Mouse (Mus musculus) left cerebral cortex, adult 18-20 months (tissue): Measurements from ENCODE around the gene Qser1. TPM values are rescaled to one million over a fixed set of nuclear protein-coding genes. Genes with fewer than 3 reads are reported as not detected.

ENCODE experiments used
- DNase-seq, 2 experiments: peaks; one replicate each; pipeline ENCODE4 v3.0.0; 2021 to 2022; ENCODE audit warnings: low spot score in 2 of 2, mixed read lengths in 1 of 2
- total RNA-seq, 2 experiments: library from RNA; stranded (reverse); gene quantifications; 2 replicates each; pipeline ENCODE4 v1.2.3; 2021

Qser1 gene
- total RNA-seq, 2 experiments from 2014 or later: 9.0 to 9.5 TPM

GRCm38 (mm10) chr2:104740248-104740949 is 76.2 kb downstream of the Qser1 start:
- no peak for DNase-seq

GRCm38 (mm10) chr2:104739691-104740090 is 76.9 kb downstream of the Qser1 start:
- DNase-seq: no peak

- no peak for DNase-seq
Observed at GRCm38 (mm10) chr2:104736241-104736640, 80.3 kb downstream of the Qser1 start.

- DNase-seq: no peak
Observed at GRCm38 (mm10) chr2:104732562-104733256, 83.9 kb downstream of the Qser1 start.

- DNase-seq: no peak
Observed at GRCm38 (mm10) chr2:104732033-104732444, 84.5 kb downstream of the Qser1 start.

GRCm38 (mm10) chr2:104727369-104727768 is 89.2 kb downstream of the Qser1 start:
- no peak for DNase-seq

- no peak for DNase-seq
Observed at GRCm38 (mm10) chr2:104722021-104722420, 94.5 kb downstream of the Qser1 start.

- no peak for DNase-seq
Observed at GRCm38 (mm10) chr2:104717827-104718226, 98.7 kb downstream of the Qser1 start.

GRCm38 (mm10) chr2:104717231-104717735 is 99.3 kb downstream of the Qser1 start:
- no peak for DNase-seq

- no peak for DNase-seq
Observed at GRCm38 (mm10) chr2:104716279-104716678, 100.3 kb downstream of the Qser1 start, which contains the start of gene Pin1rt1. TSS of gene Pin1rt1 (minus strand) at chr2:104716379.

GRCm38 (mm10) chr2:104714254-104714691 is 102.3 kb downstream of the Qser1 start:
- DNase-seq: no peak

- no peak for DNase-seq
Observed at GRCm38 (mm10) chr2:104712486-104712809, 104.1 kb downstream of the Qser1 start.

- DNase-seq: peak; percentile 55 to 74
Observed at GRCm38 (mm10) chr2:104711585-104712485, 104.7 kb downstream of the Qser1 start, which contains the start of gene Tcp11l1. TSS of gene Tcp11l1 (minus strand) at chr2:104712169.

GRCm38 (mm10) chr2:104710670-104711370 is 105.7 kb downstream of the Qser1 start:
- no peak for DNase-seq

- no peak for DNase-seq
Observed at GRCm38 (mm10) chr2:104709786-104710337, 106.7 kb downstream of the Qser1 start.

Other genes with a start within 250 kb of the Qser1 start
- 10 to 100 TPM; 37.2 to 44.2 TPM for gene Cstf3, start 226.2 kb downstream of the Qser1 start, total RNA-seq
- gene Tcp11l1, start 104.6 kb downstream of the Qser1 start, total RNA-seq: 10 to 100 TPM; 31.3 to 34.5 TPM
- not detected for gene Pin1rt1, start 100.4 kb downstream of the Qser1 start, total RNA-seq
- 1 to 10 TPM; 1.4 to 1.5 TPM for gene Depdc7, start 73.9 kb downstream of the Qser1 start, total RNA-seq
- gene Prrg4, start 33.1 kb upstream of the Qser1 start, total RNA-seq: under 1 TPM; 0.56 to 0.68 TPM
- gene Ccdc73, start 51.0 kb upstream of the Qser1 start, total RNA-seq: 1 to 10 TPM; 1.4 to 1.5 TPM
- 10 to 100 TPM; 84.1 to 90.8 TPM for gene Eif3m, start 200.3 kb upstream of the Qser1 start, total RNA-seq